Mouse (Mus musculus) T-helper 1 cell (primary cell): ENCODE data around the gene Ednrb.

ENCODE experiments used
- in situ Hi-C: fragments of 300-600 bp; cut with MboI, MseI; formaldehyde crosslinking; loops from one replicate; pipeline ENCODE4 v1.15.1; 2025; ENCODE audit warnings: high pct_unique_total_duplicates

The Ednrb gene

DNA sequence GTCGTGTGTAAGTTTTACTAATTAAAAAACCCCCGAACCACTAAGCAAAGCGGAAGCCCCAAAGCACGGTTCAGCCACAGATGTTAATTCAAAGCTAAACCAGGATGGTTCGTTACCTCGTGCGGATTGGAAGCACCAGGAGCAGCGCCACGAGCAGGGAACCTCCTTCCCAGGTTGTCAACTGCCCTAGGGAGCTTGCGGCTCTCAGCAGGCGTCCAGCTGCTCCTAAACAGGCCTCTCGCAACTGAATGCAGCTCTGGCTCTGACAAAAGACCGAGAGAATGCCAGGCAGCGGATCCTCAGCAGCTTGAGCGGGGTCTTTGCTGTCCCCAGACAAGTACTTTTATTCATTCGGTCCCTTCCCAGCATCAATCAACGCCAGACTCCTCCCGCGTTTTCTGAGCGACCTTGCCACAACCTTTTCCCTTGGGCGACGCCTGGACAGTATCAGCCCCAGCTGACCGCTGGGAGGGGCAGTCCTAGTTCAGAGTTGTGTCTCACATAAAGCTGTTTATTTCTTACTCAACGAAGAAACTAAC lies at the start of gene Ednrb:
Gene Ednrb (minus strand): TSS at position 392 of the 539 bp plus-strand sequence.
- in situ Hi-C loops = no loop called here

GRCm38 (mm10) chr14:103892411-103892938 lies 48.3 kb upstream of the Ednrb start:
- in situ Hi-C loops = no loop called here

DNA sequence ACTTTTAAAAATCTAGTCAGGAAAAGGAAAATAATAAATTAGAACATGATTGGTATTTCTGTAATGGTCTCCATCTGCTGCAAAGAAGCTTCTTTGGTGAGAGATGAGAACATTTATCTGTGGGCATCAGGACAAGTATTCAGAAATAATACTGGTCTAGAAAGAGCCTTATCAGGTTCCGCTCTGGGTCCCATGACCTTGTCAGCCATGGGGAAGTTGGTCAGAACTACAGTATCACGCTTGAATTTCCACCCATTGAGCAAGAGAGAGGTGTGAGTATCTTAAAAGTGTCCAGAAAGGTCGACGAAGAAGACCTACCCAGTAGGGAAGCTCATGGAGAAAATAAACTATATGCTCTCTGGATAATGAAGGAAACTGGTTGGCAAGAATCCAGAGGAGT lies 46.6 kb upstream of the Ednrb start:
- in situ Hi-C loops = no loop called here

DNA sequence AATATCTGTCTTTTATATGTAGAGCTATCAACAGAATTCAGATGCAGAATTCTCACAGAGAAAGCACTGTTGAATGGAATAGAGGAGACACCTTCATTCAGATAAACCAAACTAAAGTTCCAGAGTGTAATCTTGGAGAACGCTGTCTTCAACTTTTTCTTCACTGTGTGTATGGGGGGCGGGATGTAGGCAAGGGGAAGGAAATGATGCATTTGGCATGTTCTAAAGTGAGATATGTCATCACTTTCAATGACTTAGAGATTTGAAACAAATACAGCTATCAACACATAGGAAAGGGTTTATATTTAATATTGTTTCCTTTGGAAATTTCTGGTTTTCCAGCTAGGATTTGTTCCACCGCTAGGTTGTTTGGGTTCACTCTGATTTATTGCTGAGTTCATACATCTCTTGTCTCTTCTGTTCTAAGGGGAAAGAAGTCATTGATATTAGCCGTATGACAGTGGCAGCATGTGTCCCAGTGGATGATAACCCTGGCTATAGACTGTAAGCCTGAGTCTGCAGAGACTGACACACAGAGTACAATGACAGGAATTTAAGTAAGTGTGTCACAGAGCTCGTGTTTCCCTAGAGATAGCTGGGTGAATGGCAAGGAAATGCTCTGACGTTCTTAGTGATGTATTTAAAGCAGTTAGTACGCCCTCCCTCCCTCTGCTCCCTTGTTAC lies 40.8 kb upstream of the Ednrb start:
- in situ Hi-C loops = no loop called here

DNA sequence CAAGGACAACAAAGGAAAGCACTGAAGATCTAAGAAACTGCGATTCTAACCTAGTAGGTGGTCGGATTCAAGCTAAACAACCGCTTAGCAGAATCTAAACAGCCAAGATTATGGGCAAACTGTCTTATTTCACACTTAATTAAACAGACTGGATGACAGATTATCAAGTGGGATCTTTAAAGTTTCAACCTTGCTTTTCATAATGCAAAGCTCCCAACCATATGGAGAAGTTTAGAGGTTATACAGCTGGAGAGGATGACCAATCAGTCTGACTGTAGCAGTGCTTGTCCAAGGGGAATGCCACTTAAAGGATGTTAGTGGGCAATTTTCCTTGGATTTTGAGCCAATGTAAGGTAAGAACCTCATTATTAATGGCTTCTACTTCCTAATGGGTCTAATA lies 38.7 kb upstream of the Ednrb start:
- in situ Hi-C loops = no loop called here

- in situ Hi-C loops = no loop called here
Observed at GRCm38 (mm10) chr14:103877117-103877516, 32.9 kb upstream of the Ednrb start.

- in situ Hi-C loops = no loop called here
Observed at GRCm38 (mm10) chr14:103876598-103876997, 32.4 kb upstream of the Ednrb start.

DNA sequence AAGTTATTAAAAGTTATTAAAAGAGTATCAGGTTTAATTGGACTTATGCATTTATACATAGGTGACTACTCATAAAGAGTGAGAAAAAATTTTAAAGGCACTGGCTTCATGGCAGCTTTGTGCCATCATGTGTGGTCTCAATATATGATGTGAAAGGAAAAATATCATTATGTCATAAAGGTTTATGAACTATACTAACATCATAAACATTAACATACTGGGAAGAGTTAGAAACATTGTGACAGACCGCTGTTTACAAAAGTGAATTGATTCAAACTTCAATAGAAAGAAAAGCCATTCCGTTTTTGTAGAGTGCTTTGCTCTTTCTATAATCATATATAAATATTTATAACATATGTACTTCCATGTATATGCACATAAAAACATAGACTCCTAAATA lies 22.4 kb upstream of the Ednrb start:
- in situ Hi-C loops = no loop called here

DNA sequence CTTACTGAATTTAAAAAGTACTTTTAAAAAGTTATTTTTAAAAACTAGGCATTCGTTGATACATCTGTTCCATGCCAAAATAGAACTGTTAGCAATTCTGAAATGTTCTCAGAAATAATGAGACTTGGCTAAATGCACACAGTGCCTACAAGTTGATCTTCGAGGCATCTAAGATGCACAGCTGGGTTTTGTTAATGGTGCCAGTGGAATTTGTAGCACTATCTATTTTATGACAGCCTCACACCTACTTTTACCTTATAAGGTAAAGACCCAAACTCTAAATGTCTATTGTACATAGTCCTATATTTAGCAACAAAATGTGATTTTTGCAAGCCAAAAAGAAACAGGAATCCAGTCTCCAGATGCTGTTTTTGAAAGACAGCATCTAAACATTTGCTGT lies 21.0 kb upstream of the Ednrb start:
- in situ Hi-C loops = no loop called here

GRCm38 (mm10) chr14:103850071-103850845 lies 6.1 kb upstream of the Ednrb start:
- in situ Hi-C loops = no loop called here

GRCm38 (mm10) chr14:103845716-103846115 lies 1.5 kb upstream of the Ednrb start:
- in situ Hi-C loops = loop anchor here (5.0 kb wide), 1 partner anchor 57 kb away; no protein-coding TSS in a partner anchor

GRCm38 (mm10) chr14:103844944-103845343 lies 742 bp upstream of the Ednrb start:
- in situ Hi-C loops = loop anchor here (5.0 kb wide), 1 partner anchor 57 kb away; no protein-coding TSS in a partner anchor

DNA sequence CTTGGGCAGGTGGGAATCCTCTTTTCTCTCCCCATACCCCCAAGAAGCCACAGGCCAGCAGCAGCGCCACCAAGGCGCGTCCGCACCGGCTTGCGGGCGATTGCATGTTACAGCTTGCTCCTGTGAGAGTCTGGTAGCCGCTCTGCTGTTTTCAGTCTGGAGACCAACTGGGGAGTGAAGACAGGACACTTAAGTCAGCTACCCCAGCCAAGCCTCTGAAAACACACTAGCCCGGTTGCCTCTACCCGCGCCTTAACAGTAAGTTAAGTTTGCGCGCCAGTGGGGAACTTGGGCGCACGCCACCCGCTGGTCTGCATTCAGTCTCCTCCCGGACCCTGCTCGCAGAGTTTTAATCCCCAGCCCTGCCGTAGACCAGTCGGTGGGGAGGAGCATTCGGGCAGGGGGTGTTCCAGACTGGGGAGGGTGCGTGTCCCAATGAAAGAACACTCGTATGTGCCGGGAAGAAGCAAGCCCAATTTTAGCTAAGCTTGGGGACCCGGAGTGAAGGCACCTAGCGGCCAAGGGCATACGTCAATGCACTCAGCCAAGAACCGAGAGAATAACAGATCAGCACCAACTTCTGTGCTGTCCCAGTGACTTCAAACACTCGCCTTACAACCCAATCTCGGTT lies 716 bp downstream of the Ednrb start:
- in situ Hi-C loops = no loop called here

- in situ Hi-C loops = no loop called here
Observed at GRCm38 (mm10) chr14:103842896-103843295, 1.3 kb downstream of the Ednrb start.

DNA sequence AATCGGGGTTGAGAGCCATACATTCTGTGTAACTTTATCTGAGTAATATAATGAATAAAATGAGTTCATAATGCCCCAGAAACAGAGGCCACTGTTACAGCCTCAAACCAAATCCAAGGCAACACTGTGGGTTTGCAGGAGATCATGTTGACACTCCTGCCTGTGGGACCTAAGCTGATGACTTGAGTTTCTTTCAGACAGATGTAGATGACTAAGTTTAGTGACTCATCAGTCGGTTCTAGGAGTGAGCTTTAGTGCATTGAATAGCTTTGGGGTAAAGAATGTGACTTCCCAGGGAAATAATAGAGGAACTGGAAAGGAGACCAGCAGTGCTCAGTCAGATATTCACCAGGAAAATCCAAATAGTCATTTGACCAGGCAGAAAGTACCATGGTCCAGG lies 3.8 kb downstream of the Ednrb start:
- in situ Hi-C loops = no loop called here

GRCm38 (mm10) chr14:103838887-103839286 lies 5.3 kb downstream of the Ednrb start:
- in situ Hi-C loops = no loop called here

DNA sequence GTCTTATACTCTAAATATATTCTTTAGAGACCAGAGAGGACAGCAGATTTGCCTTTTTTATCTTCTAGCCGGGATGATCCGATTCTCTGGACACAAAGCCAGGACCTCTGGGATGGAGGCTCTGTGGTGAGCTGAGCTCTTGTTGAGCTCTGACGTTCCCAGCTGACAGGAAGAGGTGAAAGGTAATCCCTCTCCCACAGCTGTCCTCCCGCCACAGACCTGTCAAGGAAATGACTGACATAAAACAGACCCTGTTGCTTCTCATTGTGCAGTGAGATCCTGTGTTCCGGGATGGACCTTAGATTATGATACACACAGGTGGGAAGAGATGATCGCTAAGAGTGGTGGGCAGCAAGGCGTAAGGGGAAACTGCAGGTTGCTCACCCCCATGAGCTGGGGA lies 9.6 kb downstream of the Ednrb start:
- in situ Hi-C loops = no loop called here

DNA sequence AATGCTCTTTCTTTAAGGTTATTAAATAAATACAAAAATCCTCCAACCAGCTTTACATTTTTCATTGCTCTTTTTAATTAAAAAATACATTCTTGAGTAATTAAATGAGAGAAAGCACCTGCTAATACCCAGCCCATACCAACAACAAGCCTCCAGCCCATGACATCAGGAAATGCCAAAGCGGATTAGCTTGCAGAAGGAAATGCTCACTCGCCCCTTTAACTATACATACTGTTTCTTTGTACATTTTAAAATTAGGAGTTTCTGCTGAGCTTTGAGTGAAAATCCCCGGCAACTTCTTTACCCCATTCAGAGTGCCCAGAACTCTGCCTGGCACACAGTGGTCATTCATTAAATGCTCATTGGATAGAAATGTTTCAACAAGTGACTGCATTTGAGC lies 10.1 kb downstream of the Ednrb start:
- in situ Hi-C loops = no loop called here

GRCm38 (mm10) chr14:103832472-103832871 lies 11.7 kb downstream of the Ednrb start:
- in situ Hi-C loops = no loop called here

- in situ Hi-C loops = no loop called here
Observed at GRCm38 (mm10) chr14:103831007-103831406, 13.2 kb downstream of the Ednrb start.

DNA sequence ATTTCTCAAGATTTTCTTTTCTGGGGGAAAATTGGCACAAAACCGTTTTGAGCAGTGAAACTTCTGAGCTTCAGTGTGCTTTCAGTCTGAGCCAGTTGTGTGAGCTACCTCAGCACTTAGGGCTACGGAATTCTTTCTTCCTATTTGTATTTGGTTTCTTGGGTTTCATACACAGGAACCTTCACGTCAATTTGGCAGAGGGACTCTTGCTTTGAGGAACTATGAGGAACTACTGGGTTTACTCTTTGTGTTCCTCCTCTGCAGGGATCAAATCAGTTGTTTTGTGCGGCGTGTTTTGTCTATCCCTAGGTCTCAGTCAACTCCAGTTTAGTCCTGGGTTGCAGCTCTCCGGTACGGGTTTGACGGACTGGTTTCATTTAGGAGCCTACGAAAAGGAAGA lies 17.9 kb downstream of the Ednrb start:
- in situ Hi-C loops = loop anchor here (10.0 kb wide), 1 partner anchor 218 kb away; no protein-coding TSS in a partner anchor

GRCm38 (mm10) chr14:103825934-103826333 lies 18.3 kb downstream of the Ednrb start:
- in situ Hi-C loops = loop anchor here (10.0 kb wide), 1 partner anchor 219 kb away; no protein-coding TSS in a partner anchor
